Mouse (Mus musculus) kidney, embryonic 15.5 days (tissue): ENCODE results near the gene Gatad2a. TPM values are rescaled to one million over a fixed set of nuclear protein-coding genes. Genes with fewer than 3 reads are reported as not detected.

Experiments
- ATAC-seq: fragments of 200-750 bp; cut with Nextera tagmentation; replicated peaks from 2 replicates; pipeline ENCODE4 v1.8.0; 2017; ENCODE audit warnings: moderate TSS enrichment; ENCODE audit not compliant: low FRiP score
- H3K27ac ChIP-seq: fragments of 300-500 bp; sonication (generic); 2 replicates; pipeline ENCODE4 v1.5.1; 2015; ENCODE audit warnings: mild to moderate bottlenecking, inconsistent platforms
- H3K27me3 ChIP-seq: fragments of 300-500 bp; sonication (generic); 2 replicates; pipeline ENCODE4 v1.6.1; 2015; ENCODE audit warnings: inconsistent platforms
- H3K36me3 ChIP-seq: fragments of 300-500 bp; sonication (generic); 2 replicates; pipeline ENCODE4 v1.6.1; 2015; ENCODE audit warnings: inconsistent platforms
- H3K4me1 ChIP-seq: fragments of 300-500 bp; sonication (generic); 2 replicates; pipeline ENCODE4 v1.6.1; 2015; ENCODE audit warnings: inconsistent platforms
- H3K4me2 ChIP-seq: fragments of 300-500 bp; sonication (generic); 2 replicates; pipeline ENCODE4 v1.6.1; 2015; ENCODE audit warnings: moderate library complexity, mild to moderate bottlenecking, inconsistent platforms
- H3K4me3 ChIP-seq: fragments of 300-500 bp; sonication (generic); replicated peaks from 2 replicates; pipeline ENCODE4 v1.5.1; 2015; ENCODE audit warnings: mild to moderate bottlenecking, inconsistent platforms
- H3K9ac ChIP-seq: fragments of 300-500 bp; sonication (generic); 2 replicates; pipeline ENCODE4 v1.6.1; 2015; ENCODE audit warnings: mild to moderate bottlenecking, inconsistent platforms
- H3K9me3 ChIP-seq: fragments of 300-500 bp; sonication (generic); replicated peaks from 2 replicates; pipeline ENCODE4 v1.6.1; 2016; ENCODE audit warnings: inconsistent platforms
- WGBS: fragments of 180-500 bp; shearing (Covaris S2); methylation state at CpG from one replicate; pipeline ENCODE4 v1.1.7; 2015; ENCODE audit warnings: mixed read lengths; 5-methylcytosine and 5-hydroxymethylcytosine counted together
- polyA plus RNA-seq: library from polyadenylated mRNA; unstranded; fragments of >200 nt; fragmentation: Nextera tagmentation; extraction: Ambion mirVana; gene quantifications from 2 replicates; pipeline ENCODE4 v1.2.1, GENCODE M21; 2015

Gene Gatad2a
- polyA plus RNA-seq, 1 experiment from 2014 or later, result 40.0 TPM

- no peak overlapping the region for H3K27ac ChIP-seq
- H3K4me2 ChIP-seq, result no peak overlapping the region
- no peak overlapping the region for H3K9ac ChIP-seq
- no peak for ATAC-seq
- no peaks in the 10 kb centered on the region for H3K36me3 ChIP-seq
- WGBS, result 83% methylated on average over 4 of the region's 4 CpGs
- H3K27me3 ChIP-seq, result peaks cover 60% of the 10 kb centered on the region
- H3K9me3 ChIP-seq, result no peaks in the 10 kb centered on the region
- no peak overlapping the region for H3K4me3 ChIP-seq
- H3K4me1 ChIP-seq, result peaks cover 21% of the 10 kb centered on the region
These were observed 118.8 kb downstream of the Gatad2a start for GRCm38 (mm10) chr8:69877396-69877795.

DNA sequence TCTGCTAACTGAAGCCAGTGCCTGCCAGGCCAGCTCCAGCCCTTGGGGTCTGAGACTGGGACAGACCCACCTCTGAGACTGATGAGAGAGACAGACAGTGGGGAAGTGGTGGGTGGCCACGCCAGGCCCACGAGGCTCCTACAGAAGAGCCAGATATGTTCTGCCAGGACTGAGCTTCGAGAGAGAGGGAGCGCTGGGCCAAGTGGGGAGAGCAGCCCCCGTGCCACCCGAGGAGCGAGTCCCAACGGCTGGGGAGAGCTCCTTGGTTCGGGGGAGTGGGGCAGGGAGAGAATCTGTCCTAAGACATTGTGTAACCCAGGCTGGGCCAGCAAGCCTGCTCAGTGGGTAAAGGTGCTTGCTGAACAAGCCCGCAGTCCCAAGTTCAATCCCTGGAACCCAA lies 119.2 kb downstream of the Gatad2a start:
- WGBS, result 69% methylated on average over 10 of the region's 10 CpGs
- Histone ChIP-seq H3K27ac (no peak overlapping the region), H3K4me3 (no peak overlapping the region), H3K36me3 (no peaks in the 10 kb centered on the region), H3K4me1 (peaks cover 17% of the 10 kb centered on the region), H3K9me3 (no peaks in the 10 kb centered on the region), H3K27me3 (peaks cover 55% of the 10 kb centered on the region), H3K9ac (no peak overlapping the region), H3K4me2 (no peak overlapping the region)
- ATAC-seq, result no peak

DNA sequence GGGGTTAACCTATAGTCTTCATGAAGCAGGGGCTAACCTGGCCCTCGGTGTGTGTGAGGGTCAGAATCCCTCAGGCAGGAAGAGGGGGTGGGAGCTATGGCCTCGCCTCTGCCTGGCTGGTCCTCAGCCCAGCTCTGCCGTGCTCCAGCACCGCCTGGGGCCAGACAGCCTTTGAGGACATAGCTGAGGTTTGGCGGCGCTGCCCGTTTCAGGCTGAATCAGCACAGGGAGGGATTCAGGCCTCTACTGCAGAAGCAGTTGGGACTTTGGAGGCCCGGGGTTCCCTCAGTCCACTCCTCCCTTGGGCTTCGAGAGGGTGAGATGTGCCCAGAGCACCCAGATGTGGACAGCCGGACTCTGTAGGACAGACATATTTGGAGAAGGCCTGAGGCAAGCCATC lies 120.1 kb downstream of the Gatad2a start:
- WGBS, result 46% methylated on average over 10 of the region's 10 CpGs
- ATAC-seq, result no peak

GRCm38 (mm10) chr8:69874654-69875053 lies 121.5 kb downstream of the Gatad2a start:
- 0 out of 2 replicates have a peak, but pooled peaks have one; percentile 15 for ATAC-seq
- H3K27ac ChIP-seq, result no peak overlapping the region
- H3K9ac ChIP-seq, result 0 out of 2 replicates have a peak overlapping the region, but pooled peaks have one; percentile 3
- no peak overlapping the region for H3K4me2 ChIP-seq
- 0 out of 2 replicates have a peak, but pooled peaks cover 5% of the 10 kb centered on the region for H3K4me1 ChIP-seq
- H3K9me3 ChIP-seq, result no peaks in the 10 kb centered on the region
- H3K36me3 ChIP-seq, result no peaks in the 10 kb centered on the region
- WGBS, result 67% methylated on average over 13 of the region's 13 CpGs
- H3K27me3 ChIP-seq, result peaks cover 32% of the 10 kb centered on the region
- H3K4me3 ChIP-seq, result no peak overlapping the region

More for the DNA sequence above, 120.1 kb downstream of the Gatad2a start:
- H3K4me1 ChIP-seq, result peaks cover 8% of the 10 kb centered on the region
- H3K9me3 ChIP-seq, result no peaks in the 10 kb centered on the region
- peaks cover 47% of the 10 kb centered on the region for H3K27me3 ChIP-seq
- no peak overlapping the region for H3K9ac ChIP-seq
- no peaks in the 10 kb centered on the region for H3K36me3 ChIP-seq
- no peak overlapping the region for H3K4me3 ChIP-seq
- H3K4me2 ChIP-seq, result no peak overlapping the region
- no peak overlapping the region for H3K27ac ChIP-seq

GRCm38 (mm10) chr8:69874155-69874554 lies 122.0 kb downstream of the Gatad2a start:
- 13% methylated on average over 9 of the region's 9 CpGs for WGBS
- no peak for ATAC-seq
- H3K9me3 ChIP-seq, result no peaks in the 10 kb centered on the region
- H3K27ac ChIP-seq, result no peak overlapping the region
- H3K4me2 ChIP-seq, result no peak overlapping the region
- no peak overlapping the region for H3K4me3 ChIP-seq
- H3K36me3 ChIP-seq, result no peaks in the 10 kb centered on the region
- H3K27me3 ChIP-seq, result peaks cover 27% of the 10 kb centered on the region
- no peak overlapping the region for H3K9ac ChIP-seq
- 0 out of 2 replicates have a peak, but pooled peaks cover 5% of the 10 kb centered on the region for H3K4me1 ChIP-seq

DNA sequence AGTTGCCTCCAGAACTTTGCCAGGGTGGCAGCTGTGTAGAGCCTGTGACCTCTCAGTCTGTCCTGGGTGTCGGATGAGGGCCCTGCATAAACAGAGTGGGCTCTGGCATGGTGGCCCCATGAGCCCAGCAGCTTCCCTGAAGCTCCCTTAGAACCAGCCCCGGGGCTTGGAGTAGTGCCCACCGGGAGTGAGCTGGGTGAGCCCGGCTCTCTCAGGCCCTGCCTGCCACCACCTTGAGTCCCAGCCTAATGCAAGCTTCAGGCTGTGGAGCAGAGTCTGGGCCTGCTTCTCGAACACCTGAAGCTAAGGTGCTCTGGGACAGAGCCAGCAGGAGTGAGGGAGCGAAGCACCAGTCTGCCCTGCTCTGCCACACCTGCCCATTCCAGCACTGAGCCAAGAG lies 125.3 kb downstream of the Gatad2a start:
- 83% methylated on average over 6 of the region's 6 CpGs for WGBS
- H3K9ac ChIP-seq, result no peak overlapping the region
- ATAC-seq, result no peak
- H3K4me1 ChIP-seq, result 0 out of 2 replicates have a peak, but pooled peaks cover 5% of the 10 kb centered on the region
- no peak overlapping the region for H3K4me2 ChIP-seq
- H3K27me3 ChIP-seq, result peaks cover 4% of the 10 kb centered on the region; the same call in 1 of the 2 replicates
- H3K9me3 ChIP-seq, result no peaks in the 10 kb centered on the region
- H3K36me3 ChIP-seq, result no peaks in the 10 kb centered on the region
- H3K4me3 ChIP-seq, result no peak overlapping the region
- no peak overlapping the region for H3K27ac ChIP-seq

DNA sequence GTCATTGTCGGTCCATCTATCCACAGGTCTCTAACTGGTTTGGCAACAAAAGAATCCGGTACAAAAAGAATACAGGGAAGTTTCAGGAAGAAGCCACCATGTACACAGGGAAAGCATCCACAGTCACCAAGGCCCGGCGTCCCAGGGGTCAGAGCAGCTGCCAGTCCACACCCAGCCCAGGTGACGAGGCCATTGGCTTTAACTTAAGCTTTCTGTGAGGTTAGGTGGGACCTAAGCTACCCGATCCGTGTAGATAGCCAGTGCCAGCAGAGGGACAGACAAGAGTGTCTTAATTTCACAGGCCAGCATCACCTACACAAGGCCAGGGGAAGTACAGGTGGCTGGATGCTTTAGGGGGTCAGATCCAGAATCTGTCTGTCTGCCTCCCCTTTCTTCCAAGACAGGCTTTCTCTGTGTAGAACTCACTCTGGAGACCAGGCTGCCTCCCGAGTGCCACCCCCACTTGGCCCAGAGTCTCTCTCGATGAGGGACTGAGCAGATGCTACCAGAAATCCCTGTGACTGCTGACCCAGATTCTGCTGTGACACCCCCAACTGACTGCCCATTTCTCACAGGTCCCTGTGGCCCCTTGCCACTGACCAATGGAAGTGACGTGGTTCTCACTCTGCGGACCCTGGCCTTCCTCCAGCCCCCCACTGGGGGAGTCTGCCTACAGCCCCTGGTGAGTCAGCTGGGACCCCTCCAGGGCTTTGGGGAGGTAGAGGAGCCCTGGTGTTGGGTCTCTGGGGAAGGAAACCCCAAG lies 126.0 kb downstream of the Gatad2a start:
- ATAC-seq, result no peak
- H3K4me3 ChIP-seq, result no peak overlapping the region
- 0 out of 2 replicates have a peak, but pooled peaks cover 5% of the 10 kb centered on the region for H3K4me1 ChIP-seq
- H3K9ac ChIP-seq, result no peak overlapping the region
- H3K9me3 ChIP-seq, result no peaks in the 10 kb centered on the region
- 82% methylated on average over 11 of the region's 11 CpGs for WGBS
- H3K27ac ChIP-seq, result no peak overlapping the region
- H3K27me3 ChIP-seq, result peaks cover 4% of the 10 kb centered on the region; the same call in 1 of the 2 replicates
- no peaks in the 10 kb centered on the region for H3K36me3 ChIP-seq
- H3K4me2 ChIP-seq, result no peak overlapping the region

GRCm38 (mm10) chr8:69867696-69868326 lies 128.4 kb downstream of the Gatad2a start:
- no peak overlapping the region for H3K4me2 ChIP-seq
- H3K4me3 ChIP-seq, result no peak overlapping the region
- no peak overlapping the region for H3K9ac ChIP-seq
- no peak for ATAC-seq
- H3K27ac ChIP-seq, result no peak overlapping the region
- no peaks in the 10 kb centered on the region for H3K4me1 ChIP-seq
- no peaks in the 10 kb centered on the region for H3K9me3 ChIP-seq
- no peaks in the 10 kb centered on the region for H3K36me3 ChIP-seq
- WGBS, result 68% methylated on average over 5 of the region's 5 CpGs
- no peaks in the 10 kb centered on the region for H3K27me3 ChIP-seq

DNA sequence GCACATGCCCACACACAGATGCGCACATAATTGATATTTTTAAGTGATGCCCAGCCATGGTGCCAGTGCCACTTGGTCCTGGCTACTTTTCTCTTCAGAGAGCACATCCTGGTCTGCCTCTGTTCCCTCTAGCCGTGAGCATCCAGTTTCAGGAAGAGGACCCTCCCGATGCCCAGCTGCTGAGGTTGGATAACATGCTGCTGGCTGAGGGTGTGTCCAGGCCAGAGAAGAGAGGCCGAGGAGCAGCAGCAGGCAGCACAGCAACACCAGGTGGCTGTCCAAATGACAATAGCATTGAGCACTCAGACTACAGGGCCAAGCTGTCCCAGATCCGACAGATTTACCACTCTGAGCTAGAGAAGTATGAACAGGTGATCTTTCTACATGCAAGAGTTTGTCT lies 132.0 kb downstream of the Gatad2a start:
- ATAC-seq, result no peak
- H3K27me3 ChIP-seq, result no peaks in the 10 kb centered on the region
- no peak overlapping the region for H3K4me3 ChIP-seq
- H3K9me3 ChIP-seq, result no peaks in the 10 kb centered on the region
- H3K27ac ChIP-seq, result no peak overlapping the region
- 52% methylated on average over 5 of the region's 5 CpGs for WGBS
- H3K4me1 ChIP-seq, result no peaks in the 10 kb centered on the region
- no peak overlapping the region for H3K4me2 ChIP-seq
- H3K9ac ChIP-seq, result no peak overlapping the region
- no peaks in the 10 kb centered on the region for H3K36me3 ChIP-seq

DNA sequence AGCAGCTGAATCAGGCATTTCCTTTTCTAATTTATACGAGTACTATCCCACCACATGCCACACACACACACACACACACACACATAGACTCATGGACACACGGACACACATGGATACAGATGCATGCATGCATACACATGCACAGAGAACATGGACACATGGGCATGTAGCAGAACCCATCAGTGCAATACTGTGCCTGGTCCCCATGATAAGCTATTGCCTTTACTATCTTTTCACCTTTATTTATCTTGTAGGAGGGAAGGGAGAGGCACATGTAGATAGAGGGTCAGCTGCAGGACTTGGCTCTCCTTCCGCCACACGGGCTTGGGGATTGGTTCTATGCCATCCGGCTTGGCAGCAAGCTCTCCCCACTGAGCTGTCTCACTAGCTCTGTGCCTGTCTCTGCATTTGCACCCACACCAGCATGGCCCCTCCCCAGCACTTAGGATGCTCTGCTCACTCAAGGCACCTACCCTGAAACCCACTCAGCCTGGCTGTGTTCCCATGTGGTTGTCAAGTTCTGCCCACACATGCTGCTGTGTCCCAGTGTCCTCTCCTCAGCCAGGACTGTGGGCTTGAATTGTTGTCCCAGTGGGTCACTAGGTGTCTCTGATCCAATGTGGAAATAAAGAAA lies 132.7 kb downstream of the Gatad2a start:
- ATAC-seq, result no peak
- no peaks in the 10 kb centered on the region for H3K9me3 ChIP-seq
- no peaks in the 10 kb centered on the region for H3K27me3 ChIP-seq
- no peak overlapping the region for H3K27ac ChIP-seq
- 85% methylated on average over 5 of the region's 5 CpGs for WGBS
- H3K4me1 ChIP-seq, result no peaks in the 10 kb centered on the region
- H3K36me3 ChIP-seq, result no peaks in the 10 kb centered on the region
- H3K9ac ChIP-seq, result no peak overlapping the region
- no peak overlapping the region for H3K4me2 ChIP-seq
- H3K4me3 ChIP-seq, result no peak overlapping the region

GRCm38 (mm10) chr8:69861251-69861650 lies 134.9 kb downstream of the Gatad2a start:
- WGBS, result 71% methylated on average over 2 of the region's 2 CpGs

DNA sequence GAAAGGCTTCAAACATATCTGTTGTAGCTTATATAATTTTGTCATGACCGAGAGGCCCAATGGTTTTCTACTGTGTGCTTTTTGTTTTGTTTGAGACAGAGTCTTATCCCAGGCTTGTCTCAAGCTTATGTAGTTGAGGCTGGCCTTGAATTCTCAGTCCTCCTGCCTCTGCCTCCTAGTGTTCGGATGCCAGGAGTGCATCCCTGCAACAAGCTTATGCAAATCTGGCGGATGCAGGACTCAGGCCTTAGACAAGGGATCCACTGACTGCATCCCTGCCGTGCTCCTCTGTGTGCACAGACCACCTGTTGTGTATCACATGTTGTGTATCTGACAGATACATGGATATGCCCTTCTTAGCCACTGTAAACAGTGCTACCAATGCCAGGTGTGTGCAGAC lies 135.4 kb downstream of the Gatad2a start:
- no peaks in the 10 kb centered on the region for H3K9me3 ChIP-seq
- H3K4me1 ChIP-seq, result no peaks in the 10 kb centered on the region
- no peak for ATAC-seq
- no peak overlapping the region for H3K9ac ChIP-seq
- no peak overlapping the region for H3K4me2 ChIP-seq
- H3K27me3 ChIP-seq, result no peaks in the 10 kb centered on the region
- no peaks in the 10 kb centered on the region for H3K36me3 ChIP-seq
- H3K27ac ChIP-seq, result no peak overlapping the region
- H3K4me3 ChIP-seq, result no peak overlapping the region
- whole genome bisulfite sequencing, result 60% methylated on average over 4 of the region's 4 CpGs

More at GRCm38 (mm10) chr8:69861251-69861650, 134.9 kb downstream of the Gatad2a start:
- Histone ChIP-seq H3K4me2 (no peak overlapping the region), H3K27ac (no peak overlapping the region), H3K27me3 (no peaks in the 10 kb centered on the region), H3K4me3 (no peak overlapping the region), H3K9ac (no peak overlapping the region), H3K36me3 (no peaks in the 10 kb centered on the region), H3K9me3 (no peaks in the 10 kb centered on the region), H3K4me1 (no peaks in the 10 kb centered on the region)
- no peak for ATAC-seq
